16 mouse cellular contexts compared by ENCODE assay signal in genomic region chr8:54808217-54808616, GRCm38 (mm10).
DNase-seq lines count a peak whose midpoint lies in the region; ATAC-seq and TF ChIP-seq lines count a peak whose summit lies in the region.
"Had no signal": no experiment of that assay in that cellular context is flagged by ENCODE, and none has a peak within 500 bp of the region (broad histone marks: within the 10 kb centered on the region; RNA-seq: fewer than 3 reads in every experiment).

No protein-coding gene starts in this region.

- no peaks in the 10 kb centered on the region for H3K9me3 ChIP-seq in embryonic facial prominence, embryonic 14.5 days (ENCODE audit: control insufficient read depth, low read length)
- H3K9me3 ChIP-seq in embryonic facial prominence, embryonic 10.5 days, result no peaks in the 10 kb centered on the region
- H3K9me3 ChIP-seq in kidney, embryonic 15.5 days (replicated peaks), result no peaks in the 10 kb centered on the region
- H3K9me3 ChIP-seq: heart, embryonic 12.5 days; liver, embryonic 12.5 days had no signal

- ATAC-seq in embryonic facial prominence, embryonic 14.5 days (ENCODE audit: low read depth), result no peak
- no peak for ATAC-seq in kidney, embryonic 15.5 days (replicated peaks; ENCODE audit: low FRiP score)
- ATAC-seq: liver, embryonic 12.5 days had no signal

- no peaks in the 10 kb centered on the region; the same call in 1 of the 2 replicates for H3K4me1 ChIP-seq in embryonic facial prominence, embryonic 14.5 days (ENCODE audit: control insufficient read depth, insufficient read depth, low read length)
- 0 out of 2 replicates have a peak, but pooled peaks cover 4% of the 10 kb centered on the region for H3K4me1 ChIP-seq in embryonic facial prominence, embryonic 10.5 days
- no peaks in the 10 kb centered on the region for H3K4me1 ChIP-seq in kidney, adult 2 months (ENCODE audit: control insufficient read depth, insufficient read depth, low read length)
- no peaks in the 10 kb centered on the region for H3K4me1 ChIP-seq in kidney, embryonic 15.5 days
- H3K4me1 ChIP-seq: liver, embryonic 12.5 days had no signal

- peak; percentile 19 for DNase-seq in embryonic facial prominence, embryonic 14.5 days (ENCODE audit: low spot score)
- DNase-seq in embryonic facial prominence, embryonic 10.5 days (ENCODE audit: low spot score), result no peak
- peak; percentile 14 for DNase-seq in kidney, adult 2 months
- DNase-seq in Muller cell, postnatal 12 days (ENCODE audit: inconsistent ontology term), result peak; percentile 88
- peak; percentile 6 to 41 for DNase-seq in kidney, postnatal 25 days
- no peak for DNase-seq in urinary bladder, postnatal 10 days (ENCODE audit: low spot score)
- DNase-seq in ovary, postnatal 36 days (ENCODE audit: low spot score), result no peak
- DNase-seq: adrenal gland, adult 2 months; cerebellum, adult 11 months; cerebellum, postnatal 25 days; heart, postnatal 4 days; right cerebral cortex, postnatal 25 days; thymus, postnatal 14 days had no signal

- H3K9ac ChIP-seq in embryonic facial prominence, embryonic 14.5 days (ENCODE audit: low read depth, low read length), result no peak overlapping the region
- H3K9ac ChIP-seq in kidney, embryonic 15.5 days, result no peak overlapping the region
- H3K9ac ChIP-seq: heart, embryonic 12.5 days; liver, embryonic 12.5 days had no signal

- H3K27ac ChIP-seq in embryonic facial prominence, embryonic 14.5 days (replicated peaks; ENCODE audit: low read depth, low read length), result no peak overlapping the region
- H3K27ac ChIP-seq in embryonic facial prominence, embryonic 10.5 days (replicated peaks), result no peak overlapping the region
- no peak overlapping the region for H3K27ac ChIP-seq in kidney, adult 2 months (ENCODE audit: insufficient read depth, low read depth, low read length)
- no peak overlapping the region for H3K27ac ChIP-seq in kidney, embryonic 15.5 days
- H3K27ac ChIP-seq: liver, embryonic 12.5 days had no signal

- no peaks in the 10 kb centered on the region for H3K27me3 ChIP-seq in embryonic facial prominence, embryonic 14.5 days (replicated peaks; ENCODE audit: control insufficient read depth, insufficient read depth, low read length)
- no peaks in the 10 kb centered on the region for H3K27me3 ChIP-seq in embryonic facial prominence, embryonic 10.5 days (replicated peaks; ENCODE audit: low read depth, poor library complexity, severe bottlenecking)
- no peaks in the 10 kb centered on the region for H3K27me3 ChIP-seq in kidney, adult 2 months (replicated peaks; ENCODE audit: control insufficient read depth, insufficient read depth, low read length)
- no peaks in the 10 kb centered on the region for H3K27me3 ChIP-seq in kidney, embryonic 15.5 days
- H3K27me3 ChIP-seq: heart, embryonic 12.5 days; liver, embryonic 12.5 days had no signal

- TF ChIP-seq POLR2A in kidney, adult 2 months (IDR thresholded peaks at IDR 0.05; ENCODE audit: low read depth, low read length), result no peak

- no peak overlapping the region for H3K4me2 ChIP-seq in embryonic facial prominence, embryonic 14.5 days (ENCODE audit: low read depth, low read length)
- no peak overlapping the region for H3K4me2 ChIP-seq in kidney, embryonic 15.5 days
- H3K4me2 ChIP-seq: heart, embryonic 12.5 days; liver, embryonic 12.5 days had no signal

- no peak for TF ChIP-seq CTCF in kidney, adult 2 months (conservative IDR thresholded peaks at IDR 0.05; ENCODE audit: insufficient read depth, insufficient read length, low read depth, low read length)

- no peak overlapping the region for H3K4me3 ChIP-seq in embryonic facial prominence, embryonic 14.5 days (ENCODE audit: low read depth, low read length)
- H3K4me3 ChIP-seq in embryonic facial prominence, embryonic 10.5 days, result no peak overlapping the region
- no peak overlapping the region for H3K4me3 ChIP-seq in kidney, adult 2 months (ENCODE audit: insufficient read depth, low read depth, low read length)
- H3K4me3 ChIP-seq in kidney, embryonic 15.5 days (replicated peaks), result no peak overlapping the region
- H3K4me3 ChIP-seq: heart, embryonic 12.5 days; liver, embryonic 12.5 days had no signal

- H3K36me3 ChIP-seq in embryonic facial prominence, embryonic 14.5 days (ENCODE audit: control insufficient read depth, insufficient read depth, low read length), result no peaks in the 10 kb centered on the region
- no peaks in the 10 kb centered on the region for H3K36me3 ChIP-seq in embryonic facial prominence, embryonic 10.5 days (replicated peaks)
- H3K36me3 ChIP-seq in kidney, adult 2 months (ENCODE audit: control insufficient read depth, insufficient read depth, low read length), result no peaks in the 10 kb centered on the region
- no peaks in the 10 kb centered on the region for H3K36me3 ChIP-seq in kidney, embryonic 15.5 days
- H3K36me3 ChIP-seq: heart, embryonic 12.5 days; liver, embryonic 12.5 days had no signal

- 59% methylated on average over 6 of the region's 6 CpGs for WGBS in embryonic facial prominence, embryonic 14.5 days
- WGBS in embryonic facial prominence, embryonic 10.5 days, result 73% methylated on average over 6 of the region's 6 CpGs
- 57% methylated on average over 6 of the region's 6 CpGs for WGBS in kidney, adult 2 months
- WGBS in kidney, embryonic 15.5 days, result 69% methylated on average over 6 of the region's 6 CpGs

Comparison
In these comparisons a context has a peak if more than half of its experiments do, and no peak if none do; other contexts are left out.
1. DNase-seq: peak in embryonic facial prominence, embryonic 14.5 days (single experiment), kidney, adult 2 months (single experiment), Muller cell, postnatal 12 days (single experiment) and kidney, postnatal 25 days (2 of 2); none in embryonic facial prominence, embryonic 10.5 days (single experiment), urinary bladder, postnatal 10 days (single experiment) and ovary, postnatal 36 days (single experiment).